Mouse (Mus musculus) myocyte (in vitro differentiated cells): Measurements from ENCODE around the gene Cfl1. TPM values are rescaled to one million over a fixed set of nuclear protein-coding genes. Genes with fewer than 3 reads are reported as not detected.
"Not testable (repeated sequence)": the region's sequence is repeated elsewhere in the genome, so short reads cannot be mapped to it uniquely, and the experiment has no call there.

Experiments used
- H3K27me3 ChIP-seq: one replicate; pipeline ENCODE4 v1.6.1; 2011; ENCODE audit not compliant: control insufficient read depth, insufficient read depth, insufficient read length
- H3K36me3 ChIP-seq: one replicate; pipeline ENCODE4 v1.6.1; 2011; ENCODE audit not compliant: control insufficient read depth, insufficient read depth
- H3K4me2 ChIP-seq: one replicate; pipeline ENCODE4 v1.6.1; 2011; ENCODE audit warnings: low read depth, control low read depth
- H3K4me3 ChIP-seq: one replicate; pipeline ENCODE4 v1.5.1; 2011; ENCODE audit warnings: mild to moderate bottlenecking, control low read depth, moderate library complexity
- H3K79me2 ChIP-seq: one replicate; pipeline ENCODE4 v1.6.1; 2011; ENCODE audit not compliant: control insufficient read depth, insufficient read depth
- H3ac ChIP-seq: one replicate; pipeline ENCODE4 v1.6.1; 2011; ENCODE audit not compliant: control insufficient read depth, insufficient read length
- CEBPB ChIP-seq: IDR thresholded peaks from 2 replicates; pipeline ENCODE4 v1.6.1; 2011; ENCODE audit warnings: mild to moderate bottlenecking, moderate library complexity; ENCODE audit not compliant: poor library complexity, insufficient read depth, severe bottlenecking
- E2F4 ChIP-seq: IDR thresholded peaks from one replicate; pipeline ENCODE4 v1.6.1; 2011; ENCODE audit warnings: mild to moderate bottlenecking, control low read depth, moderate library complexity; ENCODE audit not compliant: insufficient read depth
- MAX ChIP-seq: IDR thresholded peaks from one replicate; pipeline ENCODE4 v1.6.1; 2011; ENCODE audit warnings: low read depth, mild to moderate bottlenecking, control low read depth
- MYOD1 ChIP-seq, 3 experiments: IDR thresholded peaks; one replicate each; pipeline ENCODE4 v1.6.1; 2011; ENCODE audit warnings: control low read depth in 2 of 3, low read depth in 2 of 3, mild to moderate bottlenecking in 2 of 3, moderate library complexity in 1 of 3; ENCODE audit not compliant: insufficient read length in 2 of 3, control insufficient read depth in 1 of 3
- MYOG ChIP-seq, 3 experiments: IDR thresholded peaks; one replicate each; pipeline ENCODE4 v1.6.1; 2011; ENCODE audit warnings: control low read depth in 2 of 3, low read depth in 2 of 3, mild to moderate bottlenecking in 2 of 3; ENCODE audit not compliant: insufficient read length in 2 of 3, control insufficient read depth in 1 of 3, insufficient read depth in 1 of 3
- POLR2A ChIP-seq: IDR thresholded peaks from one replicate; pipeline ENCODE4 v1.6.1; 2011; ENCODE audit warnings: low read depth, mild to moderate bottlenecking, control low read depth, moderate library complexity; ENCODE audit not compliant: insufficient read length
- POLR2AphosphoS2 ChIP-seq: IDR thresholded peaks from one replicate; pipeline ENCODE4 v1.6.1; 2011; ENCODE audit warnings: low read depth, control low read depth; ENCODE audit not compliant: insufficient read length
- REST ChIP-seq: IDR thresholded peaks from one replicate; pipeline ENCODE4 v1.6.1; 2011; ENCODE audit warnings: mild to moderate bottlenecking, control low read depth, moderate library complexity; ENCODE audit not compliant: insufficient read depth, insufficient read length
- SRF ChIP-seq: IDR thresholded peaks from one replicate; pipeline ENCODE4 v1.6.1; 2011; ENCODE audit warnings: low read depth; ENCODE audit not compliant: control insufficient read depth, insufficient read length
- TCF12 ChIP-seq: IDR thresholded peaks from one replicate; pipeline ENCODE4 v1.6.1; 2011; ENCODE audit warnings: mild to moderate bottlenecking, control low read depth; ENCODE audit not compliant: poor library complexity, insufficient read depth, severe bottlenecking
- TCF3 ChIP-seq: IDR thresholded peaks from one replicate; pipeline ENCODE4 v1.6.1; 2011; ENCODE audit warnings: low read depth, control low read depth; ENCODE audit not compliant: insufficient read length
- USF1 ChIP-seq: IDR thresholded peaks from one replicate; pipeline ENCODE4 v1.6.1; 2011; ENCODE audit warnings: low read depth, mild to moderate bottlenecking, control low read depth, moderate library complexity
- polyA plus RNA-seq: library from polyadenylated mRNA; unstranded; fragments of >200 nt; fragmentation: generic; extraction: Trizol; gene quantifications from one replicate; pipeline ENCODE4 v1.2.1, GENCODE M21; 2012; ENCODE audit warnings: missing spikeins

Cfl1 gene
- polyA plus RNA-seq, 1 experiment: 948 TPM

DNA sequence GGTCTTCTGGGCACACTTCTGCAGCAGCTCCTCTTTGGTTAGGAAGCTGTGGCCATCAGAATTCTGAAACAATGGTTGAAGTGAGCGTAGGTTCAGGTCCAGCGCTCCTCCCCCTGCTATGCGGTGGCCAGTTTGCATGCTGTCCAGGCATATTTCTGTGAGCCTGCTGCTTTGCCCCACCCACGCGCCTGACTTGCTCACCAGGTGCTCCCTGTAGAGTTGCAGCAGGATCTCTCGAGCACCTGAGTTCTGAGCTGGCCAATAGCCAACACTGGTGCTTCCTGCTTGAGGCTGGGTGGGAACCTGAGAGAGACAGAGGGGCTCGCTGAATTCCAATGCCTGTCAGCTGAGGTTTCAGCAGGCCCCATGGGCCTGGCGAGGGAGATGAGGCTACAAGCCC is 4.0 kb upstream of the Cfl1 start:
- peak; percentile 63 for TF ChIP-seq POLR2AphosphoS2
- TF ChIP-seq POLR2A: no peak
- H3K36me3 ChIP-seq: peaks cover 18% of the 10 kb centered on the region
- peak overlapping the region; percentile 85 for H3K4me3 ChIP-seq
- no peak overlapping the region for H3ac ChIP-seq
- no peaks in the 10 kb centered on the region for H3K27me3 ChIP-seq
- H3K4me2 ChIP-seq: peak overlapping the region; percentile 82
- H3K79me2 ChIP-seq: peaks cover 19% of the 10 kb centered on the region

- TF ChIP-seq REST (no peak), MYOG (IDR thresholded peaks at IDR 0.05; ENCODE audit: control insufficient read depth in 1 of 3, insufficient read depth in 1 of 3, insufficient read length in 2 of 3, low read depth in 2 of 3) (no peak), MYOD1 (IDR thresholded peaks at IDR 0.05; ENCODE audit: control insufficient read depth in 1 of 3, insufficient read length in 2 of 3, low read depth in 2 of 3) (no peak), POLR2AphosphoS2 (no peak), POLR2A (no peak), SRF (no peak), USF1 (no peak), TCF3 (no peak), CEBPB (no peak), E2F4 (no peak)
- Histone ChIP-seq H3K27me3 (no peaks in the 10 kb centered on the region), H3K36me3 (peaks cover 19% of the 10 kb centered on the region), H3K79me2 (peaks cover 24% of the 10 kb centered on the region), H3K4me3 (peak overlapping the region; percentile 85), H3ac (no peak overlapping the region), H3K4me2 (peak overlapping the region; percentile 82)
Measured at GRCm38 (mm10) chr19:5486771-5487170, 3.5 kb upstream of the Cfl1 start.

DNA sequence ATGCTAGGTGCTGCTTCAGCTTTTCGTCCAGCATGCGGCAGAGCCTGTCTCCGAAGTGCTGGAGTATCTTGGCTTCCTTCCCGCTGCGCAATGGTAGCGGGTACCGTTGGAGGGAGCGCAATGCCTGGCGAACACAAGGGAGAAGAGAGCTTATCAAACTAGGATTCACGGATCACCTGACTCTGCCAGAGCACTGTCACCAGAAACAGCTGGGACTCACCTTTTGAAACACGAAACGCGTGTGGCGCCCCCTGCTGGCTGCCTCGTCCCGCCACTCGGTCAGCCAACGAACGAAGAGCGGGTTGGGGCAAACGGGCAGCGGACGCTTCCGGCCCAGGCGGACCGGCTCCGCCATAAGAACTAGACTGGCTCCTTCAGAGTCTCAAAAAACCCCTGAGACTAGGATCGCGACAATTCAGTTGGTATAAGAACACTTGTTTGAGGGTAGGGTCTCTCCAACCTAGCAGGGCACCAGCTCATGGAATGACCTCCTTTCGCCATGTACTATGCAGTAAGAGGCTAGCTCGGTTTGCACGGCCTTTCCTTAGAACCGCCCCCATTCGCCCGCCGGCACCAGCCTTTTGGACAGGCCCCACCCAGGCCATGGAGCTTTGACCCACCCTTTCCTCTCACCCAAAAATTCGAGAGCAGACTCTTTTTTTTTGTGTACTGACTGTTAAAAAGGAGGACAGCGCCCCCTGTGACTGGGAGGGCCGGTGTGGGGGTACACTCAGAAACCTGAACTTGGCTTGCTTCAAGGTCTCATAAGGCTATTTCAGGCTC is 2.3 kb upstream of the Cfl1 start, which contains the start of gene Mus81:
Gene Mus81, minus strand, starts transcription at position 635 of the 783 bp plus-strand sequence.
- Histone ChIP-seq H3K4me2 (peak within 1 kb of the TSS; percentile 98), H3K36me3 (peaks cover 28% of the 10 kb centered on the region), H3ac (peak within 1 kb of the TSS; percentile 35), H3K27me3 (no peaks in the 10 kb centered on the region), H3K79me2 (peaks cover 36% of the 10 kb centered on the region), H3K4me3 (peak within 1 kb of the TSS; percentile 85)
- TF ChIP-seq TCF3: no peak
- peak; percentile 33 for TF ChIP-seq SRF
- TF ChIP-seq POLR2A: peak; percentile 84
- TF ChIP-seq MYOD1 (IDR thresholded peaks at IDR 0.05; ENCODE audit: control insufficient read depth in 1 of 3, insufficient read length in 2 of 3, low read depth in 2 of 3): peak in 1 of 3 experiments; percentile 81
- TF ChIP-seq CEBPB: no peak
- TF ChIP-seq USF1: peak; percentile 14
- TF ChIP-seq MYOG (IDR thresholded peaks at IDR 0.05; ENCODE audit: control insufficient read depth in 1 of 3, insufficient read depth in 1 of 3, insufficient read length in 2 of 3, low read depth in 2 of 3): peak; percentile 36 to 80 (median 46)
- TF ChIP-seq POLR2AphosphoS2: peak; percentile 79

DNA sequence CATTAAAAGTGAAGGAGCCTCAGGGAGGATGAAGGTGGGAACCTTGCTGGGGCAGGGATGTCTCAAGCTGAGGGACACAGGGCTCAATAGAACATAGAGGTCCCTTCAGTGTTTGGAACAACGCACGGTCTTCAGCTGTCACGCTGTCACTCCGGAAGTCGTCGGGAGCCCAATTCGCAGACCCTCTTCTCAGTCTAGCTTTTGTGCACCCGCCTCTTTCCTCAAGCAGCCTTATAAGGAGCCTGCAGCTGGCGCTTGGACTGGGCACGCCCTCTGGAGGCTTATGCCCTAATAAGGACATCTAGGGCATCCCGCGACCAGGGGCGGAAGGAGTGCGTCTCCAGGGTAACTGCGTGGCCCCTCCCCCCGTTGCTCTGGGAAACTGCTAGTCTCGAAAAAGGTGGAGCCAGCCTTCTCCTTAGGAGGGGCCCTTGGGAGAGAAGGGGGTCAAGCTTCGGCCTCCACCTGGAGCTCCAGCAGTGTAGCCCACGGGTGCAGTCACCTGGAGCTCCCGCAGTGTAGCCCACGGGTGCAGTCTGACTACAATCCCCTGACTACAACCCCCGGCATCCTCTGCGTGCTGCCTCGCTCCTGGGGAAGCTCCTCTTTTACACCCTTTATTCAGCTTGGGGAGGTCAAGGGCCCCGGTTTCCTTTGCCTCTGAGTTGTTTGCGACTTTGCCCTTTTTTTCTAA is 1.2 kb upstream of the Cfl1 start:
- Histone ChIP-seq H3ac (peak overlapping the region; percentile 10), H3K4me3 (peak overlapping the region; percentile 85), H3K79me2 (peaks cover 45% of the 10 kb centered on the region), H3K36me3 (peaks cover 35% of the 10 kb centered on the region), H3K4me2 (peak overlapping the region; percentile 98), H3K27me3 (no peaks in the 10 kb centered on the region)
- peak; percentile 1 to 85 (median 41) for TF ChIP-seq MYOG (IDR thresholded peaks at IDR 0.05; ENCODE audit: control insufficient read depth in 1 of 3, insufficient read depth in 1 of 3, insufficient read length in 2 of 3, low read depth in 2 of 3)
- TF ChIP-seq E2F4: no peak
- peak; percentile 1 for TF ChIP-seq TCF12
- TF ChIP-seq POLR2A: peak; percentile 74
- TF ChIP-seq REST: no peak
- TF ChIP-seq CEBPB: no peak
- peak; percentile 100 for TF ChIP-seq SRF
- no peak for TF ChIP-seq TCF3
- TF ChIP-seq POLR2AphosphoS2: peak; percentile 83
- TF ChIP-seq MYOD1 (IDR thresholded peaks at IDR 0.05; ENCODE audit: control insufficient read depth in 1 of 3, insufficient read length in 2 of 3, low read depth in 2 of 3): peak in 2 of 3 experiments; percentile 37 to 61
- no peak for TF ChIP-seq MAX
- no peak for TF ChIP-seq USF1

GRCm38 (mm10) chr19:5489721-5490120 is 534 bp upstream of the Cfl1 start:
- peaks cover 35% of the 10 kb centered on the region for H3K36me3 ChIP-seq
- peak overlapping the region; percentile 85 for H3K4me3 ChIP-seq
- H3K4me2 ChIP-seq: peak overlapping the region; percentile 98

More at GRCm38 (mm10) chr19:5489721-5490120, 534 bp upstream of the Cfl1 start:
- not testable (repeated sequence) for H3ac ChIP-seq, H3K27me3 ChIP-seq
- H3K79me2 ChIP-seq: peaks cover 46% of the 10 kb centered on the region
